Mouse (Mus musculus): Measurements from ENCODE around the gene March6.

The March6 gene

GRCm38 (mm10) chr15:31454861-31455295 lies 76.0 kb downstream of the March6 start:
- intact Hi-C loops (cut with DNase I), result no loop called here

- intact Hi-C loops (cut with DNase I), result no loop called here
Measured at GRCm38 (mm10) chr15:31454096-31454860, 76.6 kb downstream of the March6 start.

- intact Hi-C loops (cut with DNase I), result no loop called here
Measured at GRCm38 (mm10) chr15:31453098-31453916, 77.5 kb downstream of the March6 start, which contains the start of gene Ropn1l. Gene Ropn1l (minus strand): TSS chr15:31453737.

GRCm38 (mm10) chr15:31452336-31453097 lies 78.3 kb downstream of the March6 start:
- intact Hi-C loops (cut with DNase I), result no loop called here

- intact Hi-C loops (cut with DNase I), result no loop called here
Measured at GRCm38 (mm10) chr15:31449772-31450171, 81.1 kb downstream of the March6 start.

- intact Hi-C loops (cut with DNase I), result no loop called here
Measured at GRCm38 (mm10) chr15:31447121-31447520, 83.7 kb downstream of the March6 start.

- intact Hi-C loops (cut with DNase I), result loop anchor here (2.0 kb wide), 1 partner anchor 128 kb away; no protein-coding TSS in a partner anchor
Measured at GRCm38 (mm10) chr15:31442698-31443097, 88.2 kb downstream of the March6 start.

- intact Hi-C loops (cut with DNase I), result loop anchor here (2.0 kb wide), 1 partner anchor 127 kb away; no protein-coding TSS in a partner anchor
Measured at GRCm38 (mm10) chr15:31441996-31442395, 88.9 kb downstream of the March6 start.

- intact Hi-C loops (cut with DNase I), result no loop called here
Measured at GRCm38 (mm10) chr15:31436811-31437210, 94.0 kb downstream of the March6 start.

GRCm38 (mm10) chr15:31436083-31436482 lies 94.8 kb downstream of the March6 start:
- intact Hi-C loops (cut with DNase I), result no loop called here

- intact Hi-C loops (cut with DNase I), result no loop called here
Measured at GRCm38 (mm10) chr15:31433768-31434167, 97.1 kb downstream of the March6 start.

- intact Hi-C loops (cut with DNase I), result no loop called here
Measured at GRCm38 (mm10) chr15:31431847-31432246, 99.0 kb downstream of the March6 start.

- intact Hi-C loops (cut with DNase I), result no loop called here
Measured at GRCm38 (mm10) chr15:31430014-31430413, 100.8 kb downstream of the March6 start.

- intact Hi-C loops (cut with DNase I), result no loop called here
Measured at GRCm38 (mm10) chr15:31429429-31429828, 101.4 kb downstream of the March6 start.

GRCm38 (mm10) chr15:31428571-31428970 lies 102.3 kb downstream of the March6 start:
- intact Hi-C loops (cut with DNase I), result no loop called here

- intact Hi-C loops (cut with DNase I), result no loop called here
Measured at GRCm38 (mm10) chr15:31427390-31427789, 103.5 kb downstream of the March6 start.

GRCm38 (mm10) chr15:31426066-31426706 lies 104.7 kb downstream of the March6 start:
- intact Hi-C loops (cut with DNase I), result no loop called here

- intact Hi-C loops (cut with DNase I), result no loop called here
Measured at GRCm38 (mm10) chr15:31422649-31423369, 108.0 kb downstream of the March6 start.

GRCm38 (mm10) chr15:31419037-31419436 lies 111.8 kb downstream of the March6 start:
- intact Hi-C loops (cut with DNase I), result no loop called here

- intact Hi-C loops (cut with DNase I), result no loop called here
Measured at GRCm38 (mm10) chr15:31418686-31419024, 112.2 kb downstream of the March6 start.
